Mouse (Mus musculus) kidney, adult 10 weeks (tissue): ENCODE measurements around the gene Mob3c. TPM values are rescaled to one million over a fixed set of nuclear protein-coding genes. Genes with fewer than 3 reads are reported as not detected.

Source experiments
- polyA plus RNA-seq: library from polyadenylated mRNA; stranded (reverse); fragments of 350-450 nt; fragmentation: Illumina TruSeq; extraction: RNeasy Lipid Tissue Mini Kit (QIAGEN cat#74804); gene quantifications from one replicate; pipeline ENCODE4 v1.2.3, GENCODE M21; 2014; ENCODE audit warnings: low read depth, low replicate concordance

Mob3c gene
- 8.5 TPM for polyA plus RNA-seq

GRCm38 (mm10) chr4:115827888-115828571, at the start of gene Mob3c:
Gene Mob3c, plus strand, starts transcription at chr4:115828092.

GRCm38 (mm10) chr4:115780918-115781317, 47.0 kb upstream of the Mob3c start, which contains the start of gene Tex38:
Gene Tex38, minus strand, starts transcription at chr4:115781018.

GRCm38 (mm10) chr4:115784769-115785510, 43.0 kb upstream of the Mob3c start, which contains the start of gene Atpaf1:
Gene Atpaf1, plus strand, starts transcription at chr4:115784812.

GRCm38 (mm10) chr4:115838696-115839641, 11.1 kb downstream of the Mob3c start, which contains the start of gene Mknk1:
Gene Mknk1, plus strand, starts transcription at chr4:115839198.

GRCm38 (mm10) chr4:115884022-115884421, 56.1 kb downstream of the Mob3c start, which contains the start of gene Kncn:
Gene Kncn, plus strand, starts transcription at chr4:115884400.

Other genes with a start within 250 kb of the Mob3c start
- 1.5 TPM for gene Cyp4a32, start 227.1 kb upstream of the Mob3c start, polyA plus RNA-seq
- gene Cyp4b1, start 180.4 kb upstream of the Mob3c start, polyA plus RNA-seq, result 175 TPM
- gene Efcab14, start 90.3 kb upstream of the Mob3c start, polyA plus RNA-seq, result 81.8 TPM
- gene Tex38, start 47.1 kb upstream of the Mob3c start, polyA plus RNA-seq, result not detected
- 158 TPM for gene Atpaf1, start 43.3 kb upstream of the Mob3c start, polyA plus RNA-seq
- 7.0 TPM for gene Mknk1, start 11.1 kb downstream of the Mob3c start, polyA plus RNA-seq
- not detected for gene Kncn, start 56.3 kb downstream of the Mob3c start, polyA plus RNA-seq
- gene 6430628N08Rik, start 62.6 kb downstream of the Mob3c start, polyA plus RNA-seq, result not detected
- gene Dmbx1, start 111.8 kb downstream of the Mob3c start, polyA plus RNA-seq, result not detected
- gene Faah, start 189.8 kb downstream of the Mob3c start, polyA plus RNA-seq, result 6.9 TPM
- gene Nsun4, start 225.8 kb downstream of the Mob3c start, polyA plus RNA-seq, result 13.9 TPM
- gene Uqcrh, start 247.0 kb downstream of the Mob3c start, polyA plus RNA-seq, result 464 TPM
- gene Lrrc41, start 247.2 kb downstream of the Mob3c start, polyA plus RNA-seq, result 5.3 TPM